Mouse (Mus musculus) fibroblast of lung, adult 2 months (primary cell): ENCODE results near the gene Coasy.
"Not testable (repeated sequence)": the region's sequence is repeated elsewhere in the genome, so short reads cannot be mapped to it uniquely, and the experiment has no call there.

Experiments used
- DNase-seq: peaks from one replicate; pipeline ENCODE4 v3.0.0-alpha.2; 2011; ENCODE audit warnings: low read depth

Coasy gene

DNA sequence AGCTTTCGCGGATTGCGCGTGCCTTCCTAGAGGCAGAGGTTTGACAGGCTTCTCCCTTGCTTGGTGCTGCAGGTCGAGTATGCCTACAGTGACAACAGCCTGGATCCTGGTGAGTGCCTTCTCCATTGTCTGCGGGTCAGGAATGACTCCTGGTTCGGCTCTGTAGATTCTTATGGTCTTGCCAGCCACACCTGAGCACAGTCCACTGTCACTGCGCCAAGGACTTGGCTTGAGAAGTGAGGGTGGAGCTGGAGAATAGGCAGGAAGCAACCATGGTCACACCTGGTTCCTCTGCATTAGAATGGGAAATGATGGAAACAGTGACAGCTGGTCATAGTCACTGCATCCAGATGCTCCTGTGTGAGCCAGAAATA, 5.3 kb downstream of the Coasy start:
- DNase-seq = no peak

DNA sequence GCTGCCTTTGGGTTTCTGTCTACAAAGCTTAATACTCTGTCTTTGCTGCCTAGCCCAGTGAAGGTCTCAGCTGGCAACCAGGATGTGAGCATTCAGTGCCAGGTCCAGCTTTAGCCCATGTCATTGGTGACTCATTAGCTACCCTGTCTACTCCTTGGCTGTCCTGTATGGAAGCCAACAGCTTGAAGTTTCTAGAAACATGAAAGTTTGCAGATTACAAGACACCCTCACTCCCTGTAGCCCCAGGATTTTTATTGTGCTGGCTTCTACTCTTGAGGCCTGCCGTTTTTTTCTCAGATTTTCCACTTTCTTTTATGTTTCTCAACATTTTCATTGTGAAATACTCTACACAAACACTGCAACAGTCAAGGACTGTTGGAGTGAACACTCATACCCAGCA, 7.6 kb downstream of the Coasy start:
- no peak for DNase-seq

DNA sequence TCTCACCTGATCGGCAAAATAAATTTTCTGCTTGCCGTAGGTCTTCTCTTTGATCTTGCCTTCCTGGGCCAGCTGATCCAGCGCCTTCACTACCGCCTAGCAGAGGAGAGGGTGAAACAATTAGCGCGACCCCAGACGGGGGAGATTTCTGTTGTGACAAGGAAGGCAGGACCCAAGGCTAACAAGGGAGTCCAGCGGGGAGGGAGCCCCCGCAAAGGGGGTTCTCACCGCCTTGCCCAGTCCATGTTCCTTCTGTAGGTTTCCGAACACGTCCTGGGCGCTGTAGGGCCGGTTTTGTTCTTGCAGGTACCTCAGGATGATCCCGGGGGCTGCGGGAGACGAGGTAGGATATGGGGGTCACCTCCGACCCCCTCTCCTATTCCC, 12.6 kb downstream of the Coasy start:
- DNase-seq = no peak

DNA sequence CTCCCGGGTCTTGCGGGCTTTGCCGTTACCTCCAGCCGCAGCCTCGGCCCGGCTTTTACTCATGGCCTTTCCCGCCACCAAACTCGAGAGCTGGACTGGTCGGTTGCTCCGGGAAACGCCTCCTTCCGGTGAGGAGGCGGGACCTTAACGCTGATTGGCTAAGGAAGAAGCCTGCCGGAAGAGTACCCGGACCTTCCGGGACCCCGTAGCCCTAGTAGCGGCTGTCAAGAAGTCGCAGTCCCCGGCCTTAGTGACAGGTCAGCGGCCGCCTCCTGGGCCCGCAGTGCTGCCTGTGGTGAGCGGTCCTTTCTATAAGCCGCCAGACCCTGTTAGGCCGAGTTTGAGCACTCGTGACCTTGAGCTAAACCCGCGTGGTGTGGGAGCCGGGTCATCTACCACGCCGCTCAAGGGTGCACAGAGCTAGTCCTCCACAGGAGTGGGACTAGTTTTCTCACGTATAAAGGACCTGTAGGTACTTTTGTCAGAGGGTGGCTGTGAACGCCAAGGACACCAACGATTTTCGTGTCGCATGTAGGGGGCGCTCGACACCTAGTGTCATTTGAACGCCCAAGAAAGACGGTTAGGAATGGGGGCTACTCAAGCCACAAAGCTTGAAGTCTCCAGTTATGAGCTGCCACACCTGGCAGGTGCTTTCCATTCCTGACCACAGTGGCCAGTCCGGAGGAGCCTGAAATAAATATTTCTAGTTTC, 13.1 kb downstream of the Coasy start, which contains the start of gene Psmc3ip:
Psmc3ip (minus strand) TSS at position 123 of the 711 bp plus-strand sequence.
- peak; percentile 85 for DNase-seq

DNA sequence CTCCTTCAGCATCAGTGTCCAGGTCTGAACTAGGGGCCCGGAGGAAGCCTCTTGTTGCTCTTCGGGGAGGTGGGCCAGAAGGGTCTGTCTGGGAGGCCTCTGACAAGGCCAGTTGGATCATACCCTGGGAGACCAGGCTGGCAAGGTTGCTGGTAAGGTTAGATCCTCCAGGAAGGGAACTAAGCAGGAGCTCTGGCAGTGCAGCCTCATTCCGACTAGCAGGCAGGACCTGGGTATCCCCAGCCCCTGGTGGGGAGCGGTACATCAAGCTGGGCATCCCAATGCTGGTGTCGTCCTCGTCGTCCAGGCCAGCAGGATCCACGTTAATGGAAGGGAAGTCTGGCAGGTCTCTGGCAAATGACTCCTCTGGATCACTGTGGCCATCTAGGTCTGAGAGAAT, 15.9 kb downstream of the Coasy start:
- no peak for DNase-seq

DNA sequence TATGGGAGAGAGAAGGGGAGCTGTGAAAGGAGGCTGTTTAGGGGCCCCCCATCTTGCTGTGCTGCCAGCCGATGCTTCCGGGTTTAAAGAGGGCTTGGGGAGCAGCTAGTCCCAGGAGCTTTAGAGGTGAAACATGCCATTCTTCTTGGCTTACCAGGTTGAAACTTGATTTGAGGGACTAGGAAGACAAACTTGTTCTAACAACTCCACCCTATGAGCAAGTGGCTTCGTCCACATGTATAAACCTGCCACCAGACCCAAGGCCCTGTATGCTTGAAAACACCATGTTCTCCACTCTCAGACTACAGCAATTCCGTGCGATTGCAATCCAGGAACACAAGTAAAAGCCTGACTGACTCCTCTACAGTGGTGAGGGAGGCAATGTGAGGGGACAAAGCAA, 20.6 kb downstream of the Coasy start:
- no peak for DNase-seq

DNA sequence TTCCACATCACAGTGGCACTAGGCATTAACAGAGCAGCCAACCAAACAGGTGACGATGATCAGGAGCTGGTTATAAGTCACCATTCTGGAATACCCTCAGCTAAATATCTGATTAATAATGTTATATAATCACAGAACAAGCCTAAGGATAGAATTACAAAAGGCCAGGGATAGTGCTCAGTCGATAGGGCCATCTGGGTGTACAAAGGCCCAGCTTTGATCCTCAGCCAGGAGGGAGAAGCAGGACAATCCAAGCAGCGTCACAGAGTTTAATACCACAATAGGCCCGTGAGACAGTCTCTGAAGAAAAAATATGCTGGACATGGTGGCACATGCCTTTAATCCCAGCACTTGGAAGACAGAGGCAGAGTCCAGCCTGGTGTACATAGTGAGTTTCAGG, 27.0 kb downstream of the Coasy start:
- DNase-seq = no peak

DNA sequence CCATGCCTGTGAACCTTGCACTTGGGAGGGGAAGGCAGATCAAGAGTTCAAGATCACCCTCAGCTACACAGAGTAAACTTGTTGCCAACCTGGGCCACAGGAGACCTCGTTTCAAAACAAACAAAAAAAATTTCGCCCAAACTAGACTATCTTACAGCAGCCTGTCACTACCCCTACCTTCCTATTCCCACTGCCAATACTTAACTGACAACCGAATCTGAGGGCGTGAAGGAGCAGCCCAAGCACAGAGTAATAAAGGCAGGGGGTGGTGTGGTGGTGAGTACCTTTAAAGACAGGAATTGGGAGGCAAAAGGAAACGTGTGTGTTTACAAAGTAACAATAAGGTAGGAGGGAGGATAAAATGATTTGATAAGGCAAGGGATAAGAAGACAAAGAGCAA, 28.3 kb downstream of the Coasy start:
- DNase-seq = no peak

DNA sequence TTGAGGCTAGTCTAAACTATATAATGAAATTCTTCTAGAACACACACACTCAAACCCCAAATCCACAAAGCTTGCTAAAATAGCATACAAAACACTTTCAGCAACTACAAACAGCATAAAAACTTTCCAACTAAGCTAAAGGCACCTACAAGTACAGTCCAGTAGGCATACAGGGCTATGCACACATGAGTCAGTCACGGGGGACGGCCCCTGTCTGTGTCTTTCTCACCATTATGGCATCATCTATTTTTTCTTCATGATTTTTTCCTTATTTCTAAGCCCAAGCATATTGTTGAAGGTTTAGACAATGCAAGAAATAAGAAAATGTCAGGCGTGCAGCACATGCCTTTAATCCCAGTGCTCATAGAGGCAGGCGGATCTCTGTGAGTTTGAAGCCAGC, 28.8 kb downstream of the Coasy start:
- no peak for DNase-seq

DNA sequence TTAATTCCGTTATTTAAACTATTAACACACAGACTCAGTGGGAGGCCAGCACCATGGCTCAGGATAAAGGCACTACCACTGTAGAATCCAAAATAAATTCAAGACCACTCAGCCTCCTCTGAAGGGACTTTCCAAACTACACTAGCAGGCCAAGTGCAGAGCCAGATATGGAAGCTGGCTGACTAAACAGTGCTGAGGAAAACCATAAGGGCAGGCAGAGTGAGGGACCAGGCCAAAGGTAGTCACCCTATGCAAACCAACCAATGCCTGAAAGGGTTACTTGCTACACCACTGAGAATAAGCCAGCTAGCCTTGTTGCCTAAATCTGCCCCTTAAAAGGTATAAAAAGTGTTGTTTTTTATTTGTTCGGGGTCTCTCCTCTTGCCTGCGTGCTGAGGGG, 29.8 kb downstream of the Coasy start:
- no peak for DNase-seq

DNA sequence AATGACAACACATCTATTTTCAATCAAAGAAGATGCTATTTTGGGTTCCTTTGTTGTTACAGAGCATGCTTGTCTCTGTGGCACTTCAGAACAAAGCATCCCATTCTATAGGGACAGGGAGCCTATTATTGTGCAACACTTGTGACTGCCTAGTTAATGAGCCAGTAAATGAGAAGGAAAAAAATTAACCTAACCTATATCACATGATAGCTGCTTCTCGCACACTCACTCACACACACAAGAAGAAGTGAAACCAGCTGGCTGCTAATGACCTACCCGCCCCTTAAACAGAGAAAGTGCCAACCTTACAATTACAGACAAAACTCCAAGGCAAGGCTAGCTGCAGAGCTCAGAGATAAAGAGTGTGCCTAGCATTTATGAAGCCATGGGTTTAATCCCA, 33.2 kb downstream of the Coasy start:
- no peak for DNase-seq

DNA sequence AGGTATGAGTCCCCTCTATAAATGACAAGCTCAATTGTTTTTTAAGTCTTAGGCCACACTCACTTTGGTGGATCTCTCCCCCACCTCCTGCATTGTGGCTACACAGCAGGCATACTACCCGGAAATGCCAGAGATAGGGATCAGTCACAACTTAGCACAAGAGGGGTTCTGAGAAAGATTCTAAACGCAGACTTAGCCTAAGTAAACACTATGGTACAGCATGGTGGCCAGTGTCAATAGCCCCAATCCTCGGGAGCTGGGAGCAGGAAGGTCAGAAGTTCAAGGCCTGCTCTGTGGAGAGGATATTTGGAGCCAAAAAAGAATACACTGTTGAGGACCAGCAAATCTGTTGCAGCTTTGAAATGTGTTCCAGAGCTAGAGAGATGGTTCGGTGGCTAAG, 35.7 kb downstream of the Coasy start:
- no peak for DNase-seq

DNA sequence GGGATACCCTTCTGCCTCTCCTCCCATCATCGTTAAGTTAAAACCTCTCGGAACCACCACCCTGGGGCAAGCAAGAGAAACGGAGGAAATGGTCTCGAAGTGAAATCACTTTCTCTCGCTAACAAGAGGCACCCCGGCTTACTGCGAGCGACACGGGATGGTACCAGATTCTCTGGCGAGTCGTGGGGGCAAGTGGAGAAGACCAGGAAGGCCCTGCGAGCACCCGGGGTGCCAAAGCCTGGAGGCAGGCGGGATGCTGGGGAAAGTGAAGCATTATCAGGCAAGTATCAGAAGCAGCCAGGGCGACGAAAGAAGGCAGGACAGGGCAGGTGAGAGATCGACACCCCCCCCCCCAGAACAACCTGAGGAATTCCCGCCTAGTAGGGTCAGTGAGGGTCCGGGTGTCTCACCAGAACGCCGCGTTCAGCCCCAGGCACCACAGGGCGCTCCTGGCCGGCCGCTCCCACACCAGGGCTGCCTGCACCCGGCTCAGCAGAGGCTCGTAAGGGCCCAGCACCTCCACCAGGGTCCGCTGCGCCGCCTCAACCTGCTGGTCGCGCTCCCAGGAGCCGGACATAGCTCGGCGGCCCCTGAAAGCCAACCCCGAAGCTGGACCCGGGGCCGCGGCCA, 36.9 kb downstream of the Coasy start:
- DNase-seq = no peak

DNA sequence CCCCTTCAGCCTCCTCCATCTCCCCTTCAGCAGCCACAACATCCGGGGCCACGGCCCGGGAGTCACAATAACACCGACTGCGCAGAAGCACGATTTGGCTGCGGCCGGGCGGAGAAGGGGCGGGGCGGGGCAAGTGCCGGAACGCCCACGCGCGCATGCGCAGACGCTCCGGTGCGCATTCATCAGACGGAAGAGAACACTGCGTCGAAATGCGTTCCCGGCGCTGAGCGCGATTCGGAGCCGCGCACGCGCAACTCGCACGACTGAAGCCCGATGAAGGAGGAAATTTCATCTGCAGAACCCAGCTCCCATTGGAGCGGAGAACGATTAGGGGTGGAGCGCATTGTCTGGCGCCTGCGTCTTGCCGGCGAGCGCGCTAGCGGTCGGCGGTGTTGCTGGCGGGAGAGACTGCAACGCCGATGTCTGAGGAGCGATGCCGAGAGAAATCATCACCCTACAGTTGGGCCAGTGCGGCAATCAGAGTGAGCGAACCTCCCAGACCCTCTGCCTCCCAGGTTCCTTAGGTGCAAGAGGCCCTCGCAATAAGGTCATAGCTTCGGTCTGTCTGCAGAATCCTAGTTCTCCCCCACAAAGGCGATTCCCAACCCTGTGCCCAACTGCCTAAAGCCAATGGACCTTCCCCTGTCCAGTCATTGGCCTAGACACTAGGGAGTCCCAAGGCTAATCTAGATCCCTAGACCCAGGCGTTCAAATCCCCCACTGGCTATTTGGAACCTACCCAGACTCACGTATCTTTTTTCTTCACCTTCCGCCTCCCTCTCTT, 37.6 kb downstream of the Coasy start, which contains the start of the genes Retreg3 and Tubg1:
Retreg3 (minus strand) TSS at position 133 of the 784 bp plus-strand sequence.
Tubg1 (plus strand) TSS at position 178 of the 784 bp plus-strand sequence.
- peak; percentile 99 for DNase-seq

DNA sequence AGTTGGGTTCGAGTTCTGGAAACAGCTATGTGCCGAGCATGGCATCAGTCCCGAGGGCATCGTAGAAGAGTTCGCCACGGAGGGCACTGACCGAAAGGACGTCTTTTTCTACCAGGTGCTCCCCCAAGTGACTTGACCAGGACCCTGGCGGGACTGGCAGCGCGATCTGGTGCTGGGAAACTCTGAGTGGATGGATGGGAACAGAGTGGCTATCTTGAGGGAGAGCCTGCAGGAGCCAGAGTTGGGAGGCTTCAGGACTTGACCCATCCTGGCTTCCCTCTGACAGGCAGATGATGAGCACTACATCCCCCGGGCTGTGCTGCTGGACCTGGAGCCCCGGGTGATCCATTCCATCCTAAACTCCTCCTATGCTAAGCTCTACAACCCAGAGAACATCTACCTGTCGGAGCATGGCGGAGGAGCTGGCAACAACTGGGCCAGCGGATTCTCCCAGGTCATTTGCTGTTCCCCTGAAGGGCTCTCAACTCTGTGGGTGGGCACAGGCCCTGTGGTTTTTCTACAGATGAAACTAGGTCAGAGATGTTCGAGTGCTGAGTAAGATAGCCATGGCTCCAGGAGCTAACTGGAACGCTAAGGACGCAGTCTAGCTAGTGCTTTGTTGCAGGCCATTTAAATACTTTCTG, 38.3 kb downstream of the Coasy start:
- DNase-seq = no peak

DNA sequence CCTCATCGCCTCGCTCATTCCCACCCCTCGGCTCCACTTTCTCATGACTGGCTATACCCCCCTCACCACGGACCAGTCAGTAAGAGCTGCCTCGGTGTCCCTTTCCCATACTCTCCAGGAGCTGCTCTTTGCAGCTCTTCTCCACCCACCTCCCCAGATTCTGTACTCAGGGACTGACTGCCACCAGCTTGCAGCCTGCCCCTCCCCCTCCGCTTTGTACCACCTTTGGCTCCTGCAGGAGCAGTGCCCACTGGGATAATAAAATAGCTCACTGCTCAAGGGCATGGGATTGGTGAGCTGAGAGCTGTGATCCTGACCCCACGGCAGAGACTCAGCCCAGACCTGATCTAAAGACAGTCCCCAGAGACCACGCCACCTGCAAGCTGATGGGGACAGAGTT, 42.1 kb downstream of the Coasy start:
- DNase-seq = not testable (repeated sequence)

DNA sequence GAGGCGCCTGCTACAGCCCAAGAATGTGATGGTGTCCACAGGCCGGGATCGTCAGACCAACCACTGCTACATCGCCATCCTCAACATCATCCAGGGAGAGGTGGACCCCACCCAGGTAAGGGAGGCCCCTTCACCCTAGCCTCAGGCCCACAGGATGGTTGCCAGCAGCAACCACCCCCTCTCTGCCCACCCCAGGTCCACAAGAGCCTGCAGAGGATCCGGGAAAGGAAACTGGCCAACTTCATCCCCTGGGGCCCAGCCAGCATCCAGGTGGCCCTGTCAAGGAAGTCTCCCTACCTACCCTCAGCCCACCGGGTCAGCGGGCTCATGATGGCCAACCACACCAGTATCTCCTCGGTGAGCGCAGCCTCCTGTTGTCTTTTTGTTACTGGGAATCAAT, 42.6 kb downstream of the Coasy start:
- DNase-seq = not testable (repeated sequence)

DNA sequence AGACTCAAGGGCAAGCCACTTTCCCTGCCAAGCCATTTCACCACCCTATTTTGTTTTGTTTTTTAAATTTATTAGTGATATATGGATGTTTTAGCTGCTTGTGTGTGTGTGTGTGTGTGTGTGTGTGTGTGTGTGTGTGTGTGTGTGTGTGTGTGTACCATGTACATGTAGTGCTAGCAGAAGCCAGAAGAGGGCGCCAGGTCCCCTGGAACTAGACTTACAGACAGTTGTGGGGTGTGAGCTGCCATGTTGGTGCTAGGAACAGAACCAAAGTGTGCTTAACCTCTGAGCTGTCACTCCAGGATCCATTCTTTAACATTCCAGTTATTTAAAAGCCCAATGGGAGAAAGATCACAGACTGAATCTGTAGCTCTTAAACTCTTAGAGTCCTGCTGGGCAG, 44.7 kb downstream of the Coasy start:
- no peak for DNase-seq

DNA sequence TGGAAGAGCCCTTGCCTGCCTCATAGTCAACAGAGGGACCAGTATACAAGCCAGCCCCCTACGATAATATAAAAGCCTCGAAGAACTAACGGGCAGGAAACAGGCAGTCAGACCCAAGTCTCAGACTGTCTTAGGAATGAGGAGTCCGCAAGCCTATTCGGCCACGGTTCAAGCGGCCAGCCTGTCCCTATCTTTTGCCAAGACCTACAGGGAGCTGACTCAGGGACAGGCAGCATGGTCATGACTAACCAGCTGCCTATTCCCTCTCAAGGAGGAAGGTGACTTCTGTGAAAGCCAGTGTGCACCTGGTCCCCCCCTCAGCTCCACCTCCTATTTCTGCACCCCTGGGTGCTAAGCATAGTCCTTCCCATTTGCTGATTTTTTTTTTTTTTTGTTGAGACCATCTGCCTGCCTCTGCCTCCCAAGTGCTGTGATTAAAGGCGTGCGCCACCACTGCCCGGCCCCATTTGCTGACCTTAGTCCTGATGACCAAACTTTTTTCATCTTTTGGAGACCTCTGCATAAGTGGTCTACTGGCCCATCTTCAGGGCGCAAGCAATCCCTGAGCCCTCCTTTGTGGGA, 46.7 kb downstream of the Coasy start:
- no peak for DNase-seq

DNA sequence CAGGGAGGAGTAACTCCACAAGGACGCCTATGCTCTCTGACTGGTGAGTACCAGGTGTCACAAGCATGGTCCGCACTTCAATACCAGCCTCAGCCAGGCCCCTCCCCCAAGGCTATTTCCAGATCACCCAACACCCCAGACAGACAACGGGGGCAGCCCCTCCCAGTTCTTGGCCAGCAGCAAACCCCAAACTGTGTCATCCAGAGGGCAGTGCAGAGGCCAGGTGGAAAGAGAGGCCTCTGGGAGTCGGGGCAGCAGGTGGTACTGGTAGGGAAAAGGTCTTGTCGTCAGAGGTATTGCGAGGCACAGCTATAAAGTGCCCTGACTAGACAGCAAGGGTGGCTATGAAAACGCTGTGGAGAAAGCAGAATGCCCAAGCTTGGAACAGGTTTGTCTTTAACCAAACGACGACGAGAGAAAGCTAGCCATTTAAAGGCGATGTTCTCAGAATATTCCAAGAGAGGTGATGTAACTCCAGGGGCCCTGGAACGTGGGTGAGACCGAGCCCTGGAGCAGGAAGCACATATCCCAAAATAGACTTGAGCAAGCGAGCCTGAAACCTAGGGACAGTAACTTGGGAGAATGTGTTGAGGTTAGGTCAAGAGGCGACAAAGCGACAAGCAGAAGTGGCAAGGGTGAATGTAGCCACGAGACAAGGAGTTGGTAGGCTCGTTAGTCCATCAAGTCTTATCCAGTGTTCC, 47.8 kb downstream of the Coasy start:
- DNase-seq = no peak

DNA sequence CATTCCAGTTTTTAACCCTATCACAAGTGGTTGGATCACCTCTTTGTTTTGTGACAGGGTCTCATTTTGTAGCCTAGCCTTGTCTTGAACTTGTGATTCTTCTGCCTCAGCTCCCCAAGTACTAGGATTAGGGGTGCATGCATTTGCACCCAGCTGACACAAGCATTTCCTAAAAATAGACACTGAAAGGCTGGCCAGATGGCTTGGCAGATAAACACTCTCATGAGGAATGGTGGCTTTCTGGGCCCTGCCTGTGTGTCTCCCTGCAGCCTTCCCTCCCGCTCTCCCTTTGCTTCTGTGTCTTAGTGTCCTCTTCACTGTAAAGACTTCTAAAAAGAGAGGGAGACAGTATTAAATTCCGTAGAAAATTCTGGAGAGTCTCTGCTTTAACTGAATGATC, 48.8 kb downstream of the Coasy start:
- no peak for DNase-seq

DNA sequence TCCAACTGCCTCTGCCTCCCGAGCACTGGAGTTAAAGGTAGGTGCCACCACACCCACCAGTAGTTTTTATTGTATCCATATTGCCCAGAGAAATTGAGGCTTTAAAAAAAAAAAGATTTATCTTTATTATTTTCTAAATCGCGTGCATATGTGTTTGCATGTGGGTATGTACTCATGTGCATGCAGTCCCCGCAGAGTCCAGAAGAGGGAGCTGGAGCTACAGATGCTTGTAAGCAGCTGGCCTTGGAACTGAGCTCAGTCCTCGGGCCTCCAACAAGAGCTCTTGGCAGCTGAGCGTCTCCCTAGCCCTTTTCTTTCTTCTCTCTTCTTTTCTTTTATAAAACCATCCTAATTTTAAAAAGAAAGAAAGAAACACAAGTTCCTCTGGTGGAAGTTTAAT, 49.3 kb downstream of the Coasy start:
- DNase-seq = no peak
